Mouse (Mus musculus): ENCODE measurements around the gene Gm10563.
"Not testable (repeated sequence)": the region's sequence is repeated elsewhere in the genome, so short reads cannot be mapped to it uniquely, and the experiment has no call there.

Gene Gm10563

GRCm38 (mm10) chr4:155645308-155645707, at the start of gene Gm10563:
Gene Gm10563, minus strand, starts transcription at chr4:155645408.
- DNase-seq (ENCODE audit: low spot score in 2 of 2): not testable (repeated sequence)

- peak; percentile 79 to 80 for DNase-seq (ENCODE audit: low spot score in 2 of 2)
These were observed 49.5 kb upstream of the Gm10563 start for GRCm38 (mm10) chr4:155694482-155695401.

DNA sequence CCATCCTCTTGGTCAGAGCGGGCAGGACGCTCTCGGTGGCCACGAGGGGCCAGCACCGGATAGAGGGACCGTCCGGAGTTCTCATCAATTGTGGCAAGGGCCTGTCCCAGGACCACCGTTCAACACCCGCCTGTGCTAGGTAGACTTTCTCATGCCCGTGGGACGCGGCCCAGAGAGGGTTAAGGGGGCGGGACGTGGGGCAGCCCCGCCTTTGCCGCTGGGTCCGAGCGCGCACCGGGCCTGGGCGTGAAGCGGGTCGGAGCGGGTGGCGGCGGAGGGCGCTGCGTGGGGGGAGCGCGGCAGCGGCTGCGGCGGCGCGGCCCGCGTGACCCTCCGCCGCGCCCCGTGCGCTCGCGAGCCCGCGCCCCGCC, 48.9 kb upstream of the Gm10563 start, which contains the start of gene Fndc10:
Fndc10 (plus strand) TSS at position 232 of the 371 bp plus-strand sequence.
- peak; percentile 65 to 67 for DNase-seq (ENCODE audit: low spot score in 2 of 2)

- DNase-seq (ENCODE audit: low spot score in 2 of 2): no peak
These were observed 47.2 kb upstream of the Gm10563 start for GRCm38 (mm10) chr4:155692421-155692820.

DNA sequence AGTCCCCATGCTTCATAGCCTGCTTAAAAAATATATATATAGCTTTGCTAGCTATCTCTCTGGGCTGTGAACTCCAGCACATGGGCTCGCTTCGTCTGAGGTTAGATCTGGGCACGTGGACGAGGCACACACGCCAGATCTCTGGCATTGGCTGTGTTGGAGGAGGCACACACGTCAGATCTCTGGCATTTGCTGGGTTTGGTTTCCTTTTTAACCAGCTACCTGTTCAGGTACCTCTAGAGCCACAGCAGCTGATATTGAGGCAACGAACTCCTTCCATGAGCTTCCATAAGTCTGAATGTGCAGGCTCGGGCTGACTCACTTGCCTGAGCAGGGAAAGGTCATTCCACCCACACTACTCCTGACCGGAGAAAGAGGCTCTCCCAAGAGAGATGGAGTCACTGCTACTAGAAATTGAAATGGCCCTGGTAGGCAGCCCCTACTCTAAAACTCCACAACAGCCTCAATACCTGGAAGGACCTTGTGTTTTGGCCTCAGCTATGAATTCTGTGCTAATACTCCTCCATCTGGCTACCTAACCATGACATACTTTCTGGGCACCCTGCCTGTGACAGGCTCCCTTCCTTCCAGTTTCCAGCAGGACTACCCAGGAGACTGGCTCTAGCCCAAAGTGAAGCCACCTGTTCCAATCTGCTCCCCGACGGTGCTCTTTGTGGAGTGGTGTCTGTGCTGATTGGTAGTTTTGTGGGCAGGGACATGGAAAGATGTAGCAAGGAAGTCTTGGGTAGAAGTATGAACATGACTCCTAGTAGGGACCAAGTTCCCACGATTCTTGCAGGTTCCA, 45.6 kb upstream of the Gm10563 start:
- no peak for DNase-seq (ENCODE audit: low spot score in 2 of 2)

DNA sequence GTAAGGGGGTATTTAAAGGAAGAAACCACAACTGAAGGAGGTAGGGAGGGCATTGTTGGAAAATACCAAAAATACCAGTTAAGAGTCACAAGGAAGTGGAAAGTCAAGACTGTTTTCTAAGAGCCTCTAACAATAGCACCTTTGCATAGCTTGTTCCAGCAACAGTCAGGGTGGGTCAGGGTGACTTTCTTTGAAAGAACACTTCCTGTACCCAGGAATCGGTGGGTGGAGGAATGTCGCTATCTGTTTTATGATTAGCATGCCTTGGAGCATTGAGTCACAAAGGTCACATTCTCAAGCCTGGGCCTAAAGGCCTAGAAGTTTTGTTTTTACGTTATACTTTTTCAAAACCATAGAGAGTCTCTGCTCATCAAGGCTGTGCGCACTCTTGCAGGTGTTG, 42.6 kb upstream of the Gm10563 start:
- not testable (repeated sequence) for DNase-seq (ENCODE audit: low spot score in 2 of 2)

DNA sequence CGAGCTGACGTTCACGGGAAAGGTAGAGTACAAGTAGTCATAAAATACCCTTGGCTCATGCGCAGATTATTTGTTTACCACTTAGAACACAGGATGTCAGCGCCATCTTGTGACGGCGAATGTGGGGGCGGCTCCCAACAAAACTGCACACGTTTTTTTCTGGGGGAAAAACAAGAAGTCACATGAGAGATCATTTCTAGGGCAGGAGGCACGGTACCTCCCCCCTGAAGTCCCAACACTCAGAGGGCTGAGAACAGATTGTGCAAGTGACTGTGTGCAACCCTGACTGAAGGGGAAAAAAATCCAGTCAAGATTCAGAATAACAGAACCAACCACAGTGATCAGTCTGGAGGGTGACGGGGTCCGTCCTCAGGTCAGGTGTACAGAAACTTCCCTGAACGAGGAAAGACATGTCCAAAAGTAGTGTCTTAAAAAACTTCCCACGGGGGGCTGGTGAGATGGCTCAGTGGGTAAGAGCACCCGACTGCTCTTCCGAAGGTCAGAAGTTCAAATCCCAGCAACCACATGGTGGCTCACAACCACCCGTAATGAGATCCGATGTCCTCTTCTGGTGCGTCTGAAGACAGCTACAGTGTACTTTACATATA, 38.6 kb upstream of the Gm10563 start:
- DNase-seq (ENCODE audit: low spot score in 2 of 2): not testable (repeated sequence)

GRCm38 (mm10) chr4:155675991-155676390, 30.8 kb upstream of the Gm10563 start:
- no peak for DNase-seq (ENCODE audit: low spot score in 2 of 2)

DNA sequence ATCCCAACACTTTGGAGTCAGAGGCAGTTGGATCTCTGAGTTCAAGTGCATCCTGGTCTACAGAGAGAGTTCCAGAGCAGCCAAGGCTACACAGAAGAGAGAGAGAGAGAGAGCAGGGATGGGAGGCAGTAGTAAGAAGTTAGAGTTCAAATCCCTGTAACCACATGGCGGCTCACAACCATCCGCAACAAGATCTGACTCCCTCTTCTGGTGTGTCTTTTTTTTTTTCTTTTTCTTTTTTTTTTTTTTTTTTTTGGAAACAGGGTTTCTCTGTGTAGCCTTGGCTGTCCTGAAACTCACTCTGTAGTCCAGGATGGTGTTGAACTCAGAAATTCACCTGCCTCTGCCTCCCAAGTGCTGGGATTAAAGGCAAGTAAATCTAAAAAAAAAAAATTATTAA, 26.9 kb upstream of the Gm10563 start:
- no peak for DNase-seq (ENCODE audit: low spot score in 2 of 2)

DNA sequence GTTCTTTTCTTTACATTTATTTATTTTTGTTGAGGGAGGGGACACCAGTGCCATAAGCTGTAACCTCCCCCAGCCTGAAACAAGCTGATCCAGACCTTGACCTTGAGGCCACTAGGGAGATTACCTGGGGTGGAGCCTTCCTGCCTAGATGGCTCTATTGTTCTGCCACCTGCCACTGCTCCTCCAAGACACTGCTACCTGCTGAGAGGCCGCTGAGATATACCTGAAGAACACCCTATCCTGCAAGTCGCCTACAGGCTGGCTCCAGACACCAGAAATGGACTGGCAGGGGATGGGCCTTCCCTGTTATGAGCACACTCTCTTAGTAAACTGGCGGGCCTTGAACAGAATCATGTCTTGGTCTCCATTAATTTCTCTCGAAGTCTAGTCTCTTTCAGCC, 25.0 kb upstream of the Gm10563 start:
- not testable (repeated sequence) for DNase-seq (ENCODE audit: low spot score in 2 of 2)

DNA sequence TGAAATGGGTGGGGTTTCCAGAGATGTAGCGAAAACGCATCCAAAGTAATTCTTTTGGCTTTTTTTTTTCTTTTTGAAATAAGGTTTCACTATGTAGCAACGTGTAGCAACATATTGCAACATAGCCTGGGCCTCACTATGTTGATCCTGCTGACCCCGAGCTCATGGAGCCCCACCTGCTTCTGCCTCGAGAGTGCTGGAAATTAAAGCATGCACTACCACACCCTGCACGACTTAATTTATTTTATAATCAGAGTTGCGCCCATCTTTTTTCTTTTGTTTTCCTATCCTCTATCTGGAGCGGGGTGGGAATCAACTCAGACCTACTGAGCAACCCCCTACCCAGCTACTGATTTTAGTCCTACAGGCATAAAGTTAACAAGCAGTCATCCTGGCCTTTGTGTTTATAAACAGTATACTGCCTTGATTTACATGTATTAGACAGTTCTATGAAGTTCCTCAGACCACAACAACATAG, 24.4 kb upstream of the Gm10563 start:
- no peak for DNase-seq (ENCODE audit: low spot score in 2 of 2)

DNA sequence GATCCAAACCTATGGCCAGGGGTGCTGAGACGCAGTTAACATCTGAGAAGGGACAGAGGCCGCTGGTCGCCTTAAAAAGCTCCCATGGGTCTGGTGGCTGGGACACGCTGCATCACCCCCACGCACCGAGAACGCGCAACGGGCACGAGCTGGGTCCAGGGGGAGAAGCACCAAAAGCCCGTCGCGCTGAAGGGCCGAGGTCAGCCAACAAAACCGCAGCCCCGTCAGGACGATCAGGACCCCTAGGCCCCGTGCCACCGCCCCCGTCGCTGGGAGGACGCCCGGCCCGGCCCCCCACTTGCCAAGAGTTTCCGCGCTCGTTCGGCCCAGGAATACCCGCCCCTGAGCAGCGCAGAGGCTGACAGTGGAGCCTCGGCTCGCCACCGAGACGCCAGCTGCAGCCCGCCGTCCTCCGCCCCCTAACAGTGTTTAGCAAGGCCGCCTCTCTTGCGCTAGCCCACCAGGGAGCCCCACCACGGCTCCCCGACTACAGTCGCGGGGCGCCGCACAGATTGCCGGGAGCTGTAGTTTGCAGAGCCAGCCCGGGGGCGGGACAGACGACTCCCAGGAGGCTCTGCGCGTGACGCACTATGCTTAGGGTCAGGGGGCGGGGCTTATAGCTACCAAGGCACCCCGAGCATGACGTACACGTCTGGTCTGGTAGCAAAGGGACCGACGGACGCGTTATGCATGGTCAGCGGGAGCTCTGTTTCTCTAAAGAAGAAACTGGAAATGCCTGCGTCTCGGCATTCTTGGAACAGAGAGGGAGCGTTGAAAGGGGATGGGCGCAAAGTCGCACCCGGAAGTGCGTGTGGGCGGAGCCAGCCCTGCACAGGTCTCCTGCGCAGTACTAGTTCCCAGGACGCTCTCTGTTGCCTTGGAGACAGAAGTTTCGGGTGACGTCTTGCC, 23.7 kb upstream of the Gm10563 start, which contains the start of gene Mib2:
Mib2 (minus strand) TSS at position 510 of the 909 bp plus-strand sequence.
- DNase-seq (ENCODE audit: low spot score in 2 of 2): peak; percentile 96 to 97

GRCm38 (mm10) chr4:155666903-155667302, 21.7 kb upstream of the Gm10563 start:
- DNase-seq (ENCODE audit: low spot score in 2 of 2): no peak

- no peak for DNase-seq (ENCODE audit: low spot score in 2 of 2)
These were observed 15.4 kb upstream of the Gm10563 start for GRCm38 (mm10) chr4:155660641-155661040.

GRCm38 (mm10) chr4:155658961-155659360, 13.8 kb upstream of the Gm10563 start:
- DNase-seq (ENCODE audit: low spot score in 2 of 2): no peak

DNA sequence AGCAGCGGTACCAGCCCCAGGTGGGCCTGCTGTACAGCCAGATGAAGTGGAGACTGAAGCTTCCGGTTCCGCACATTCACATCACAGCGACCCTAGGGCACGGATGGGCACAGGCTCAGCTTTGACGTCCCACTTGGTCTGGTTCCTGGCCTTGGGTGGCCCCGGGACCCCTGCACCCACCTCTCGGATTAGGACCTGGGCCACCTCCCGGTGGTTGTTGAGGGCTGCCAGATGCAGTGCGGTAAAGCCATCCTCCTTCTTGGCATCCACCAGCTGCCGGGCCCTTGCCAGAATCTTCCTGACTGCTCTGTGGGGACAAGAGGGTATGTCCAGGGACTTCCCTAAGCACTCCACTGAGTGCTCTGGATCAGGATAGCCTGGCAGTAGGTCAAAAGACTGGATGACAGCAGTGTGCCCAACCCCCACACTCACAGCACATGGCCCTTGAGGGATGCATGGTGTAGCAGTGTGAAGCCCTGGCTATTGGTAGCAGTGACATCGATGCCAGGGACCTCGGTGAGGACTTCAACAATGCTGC, 11.1 kb upstream of the Gm10563 start:
- no peak for DNase-seq (ENCODE audit: low spot score in 2 of 2)

DNA sequence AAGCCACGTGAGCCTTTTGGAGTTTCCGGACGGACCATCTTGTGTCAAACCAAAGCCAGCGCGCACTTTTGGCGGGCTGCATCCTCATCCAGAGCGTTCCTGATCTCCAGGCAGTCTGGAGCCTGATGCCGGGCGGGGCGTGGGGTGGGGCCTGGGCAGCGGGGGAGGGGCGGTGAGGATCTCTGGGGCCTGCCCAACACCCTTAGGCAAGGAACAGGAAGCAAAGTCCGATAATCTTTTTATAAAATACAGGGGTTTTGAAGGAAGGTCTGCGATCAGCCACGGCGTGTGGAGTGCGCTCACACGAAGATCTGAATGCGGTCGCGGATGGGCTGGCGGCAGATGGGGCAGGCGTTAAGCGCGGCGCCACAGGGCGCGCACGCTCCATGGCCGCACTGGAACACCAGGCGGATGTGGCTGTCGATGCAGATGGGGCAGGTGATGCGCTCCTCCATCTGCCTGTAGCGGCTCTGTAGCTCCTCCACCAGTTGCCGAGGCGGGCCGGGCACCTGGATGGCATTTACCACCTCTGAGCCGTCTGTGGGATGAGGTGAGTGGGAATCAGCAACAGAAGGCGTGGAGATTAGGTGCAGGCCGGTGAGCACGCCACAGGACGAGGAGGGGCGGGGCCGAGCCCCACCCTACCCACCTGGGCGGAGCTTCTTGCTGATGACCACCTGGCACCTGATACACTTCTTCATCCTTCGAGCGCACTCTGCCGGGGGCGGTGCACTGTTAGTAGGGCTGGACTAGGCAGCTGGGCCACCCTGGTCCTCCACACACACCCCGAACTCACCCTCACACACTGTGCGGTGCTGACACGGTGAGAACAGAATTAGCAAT, 9.5 kb upstream of the Gm10563 start:
- DNase-seq (ENCODE audit: low spot score in 2 of 2): no peak

DNA sequence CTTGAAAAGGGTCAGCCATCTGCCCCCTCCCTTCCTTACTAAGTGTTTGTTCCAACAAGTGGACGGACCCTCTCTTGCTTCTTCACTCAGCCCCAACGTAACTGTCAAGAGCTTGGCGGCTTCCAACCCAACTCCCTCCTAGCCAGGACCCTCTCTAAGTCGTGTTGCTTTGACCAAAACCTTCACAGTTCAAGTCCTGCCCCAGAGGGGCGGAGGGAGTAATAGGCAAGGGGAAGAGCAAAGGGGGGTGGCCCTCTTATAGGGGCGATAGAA, 8.9 kb upstream of the Gm10563 start:
- no peak for DNase-seq (ENCODE audit: low spot score in 2 of 2)

- no peak for DNase-seq (ENCODE audit: low spot score in 2 of 2)
These were observed 8.4 kb upstream of the Gm10563 start for GRCm38 (mm10) chr4:155653451-155654182.
